Mouse (Mus musculus) liver, postnatal 0 days (tissue): ENCODE results near the gene Sh3d19.

ENCODE experiments used
- CTCF ChIP-seq: sonication (generic); IDR thresholded peaks from 2 replicates; pipeline ENCODE4 v1.5.1; 2016; ENCODE audit warnings: antibody characterized with exemption, low read depth
- EP300 ChIP-seq: IDR thresholded peaks from 2 replicates; pipeline ENCODE4 v1.6.1; 2016; ENCODE audit warnings: antibody characterized with exemption, low read depth, mild to moderate bottlenecking

DNA sequence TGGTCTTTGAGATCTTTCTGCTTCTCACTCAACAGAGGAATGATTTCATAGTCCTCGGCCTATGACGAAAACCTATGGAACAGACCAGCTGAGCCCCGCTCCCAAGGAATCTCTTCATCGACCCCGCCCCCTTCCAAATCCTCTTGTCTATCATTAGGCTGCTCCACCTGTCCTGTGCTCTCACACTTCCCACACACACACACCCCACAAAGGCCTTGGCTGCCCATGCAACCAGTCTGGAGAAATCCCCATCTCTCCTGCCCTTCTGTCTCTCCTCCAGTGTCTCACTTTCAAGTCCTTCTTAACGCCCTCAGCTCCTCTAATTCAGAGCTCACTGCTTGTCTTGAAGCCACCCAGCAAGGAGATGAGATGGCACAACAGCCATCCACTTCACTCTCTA lies 131.0 kb downstream of the Sh3d19 start:
- TF ChIP-seq CTCF (no peak), EP300 (no peak)
